Mouse (Mus musculus) erythroblast, embryonic 14.5 days (primary cell): ENCODE measurements around the gene Zdhhc24.

ENCODE experiments used
- GATA1 ChIP-seq: IDR thresholded peaks from 2 replicates; pipeline ENCODE4 v1.6.1; 2012; ENCODE audit warnings: low read length, inconsistent platforms, mixed read lengths
- TAL1 ChIP-seq: IDR thresholded peaks from 3 replicates; pipeline ENCODE4 v1.6.1; 2012; ENCODE audit warnings: low read length, inconsistent platforms, mixed read lengths

GRCm38 (mm10) chr19:4908107-4908506 lies 29.6 kb downstream of the Zdhhc24 start:
- TF ChIP-seq TAL1, result no peak
- no peak for TF ChIP-seq GATA1
